Mouse (Mus musculus) monocyte, adult 5-6 weeks (primary cell): ENCODE results near the gene Ccnd1. TPM values are rescaled to one million over a fixed set of nuclear protein-coding genes. Genes with fewer than 3 reads are reported as not detected.

Experiments
- ATAC-seq: fragments of 153-309, 156-312 bp; replicated peaks from 2 replicates; pipeline ENCODE4 v1.8.0; 2017; ENCODE audit warnings: mild to moderate bottlenecking; ENCODE audit not compliant: low TSS enrichment, insufficient number of reproducible peaks, severe bottlenecking, poor library complexity, low FRiP score
- total RNA-seq: library from RNA; stranded (forward); fragments of 200-1000, 200-491, 200-594 nt; gene quantifications from 3 replicates; pipeline ENCODE4 v1.2.3, GENCODE M21; 2017

The Ccnd1 gene
- total RNA-seq, 1 experiment from 2014 or later, result 5.5 TPM

GRCm38 (mm10) chr7:144888564-144889299, 51.0 kb downstream of the Ccnd1 start:
- ATAC-seq, result no peak

DNA sequence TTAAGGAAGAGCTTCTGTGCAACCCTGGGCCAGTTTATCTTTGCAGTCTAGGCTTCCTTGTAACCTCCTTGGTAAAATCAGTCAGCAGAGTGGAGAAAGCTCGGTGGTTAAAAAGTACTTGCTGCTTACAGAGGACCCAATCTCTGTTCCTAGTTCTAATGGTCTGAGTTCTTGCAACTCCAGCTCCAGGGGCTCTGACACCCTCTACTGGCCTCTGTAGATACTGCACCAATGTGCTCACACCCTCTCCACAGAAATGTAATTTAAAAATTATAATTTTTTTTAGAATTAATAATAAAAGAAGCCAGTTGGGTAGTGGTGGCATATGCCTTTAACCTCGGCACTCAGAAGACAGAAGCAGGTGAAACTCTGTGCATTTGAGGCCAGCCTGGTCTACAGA, 52.1 kb downstream of the Ccnd1 start:
- no peak for ATAC-seq

GRCm38 (mm10) chr7:144883106-144883505, 56.6 kb downstream of the Ccnd1 start:
- no peak for ATAC-seq

Other genes with a start within 250 kb of the Ccnd1 start
- gene Ano1, start 188.0 kb downstream of the Ccnd1 start, total RNA-seq, result 0.38 TPM in 1 of 3 replicates, not detected in the others
- gene Fgf3, start 101.8 kb downstream of the Ccnd1 start, total RNA-seq, result 2.0 TPM in 1 of 3 replicates, not detected in the others
- gene Fgf4, start 92.6 kb downstream of the Ccnd1 start, total RNA-seq, result not detected in 3 replicates
- gene Fgf15, start 43.4 kb downstream of the Ccnd1 start, total RNA-seq, result not detected in 3 replicates
- 31.6 to 57.8 TPM (median 50.1 TPM) in 3 replicates for gene LTO1, start 24.8 kb downstream of the Ccnd1 start, total RNA-seq